Mouse (Mus musculus): Measurements from ENCODE around the gene Zfp945.
"Not testable (repeated sequence)": the region's sequence is repeated elsewhere in the genome, so short reads cannot be mapped to it uniquely, and the experiment has no call there.

The Zfp945 gene

GRCm38 (mm10) chr17:22866845-22867481 is at the start of gene Zfp945:
Gene Zfp945, minus strand, starts transcription at chr17:22867134.
- DNase-seq (ENCODE audit: low spot score in 2 of 2), result peak; percentile 8 to 21

- no peak for DNase-seq (ENCODE audit: low spot score in 2 of 2)
Measured at GRCm38 (mm10) chr17:22888302-22888701, 21.4 kb upstream of the Zfp945 start.

GRCm38 (mm10) chr17:22884059-22884698 is 17.2 kb upstream of the Zfp945 start:
- DNase-seq (ENCODE audit: low spot score in 2 of 2), result no peak

GRCm38 (mm10) chr17:22877427-22878307 is 10.7 kb upstream of the Zfp945 start:
- no peak for DNase-seq (ENCODE audit: low spot score in 2 of 2)

GRCm38 (mm10) chr17:22876316-22876715 is 9.4 kb upstream of the Zfp945 start:
- DNase-seq (ENCODE audit: low spot score in 2 of 2), result no peak

GRCm38 (mm10) chr17:22875549-22875948 is 8.6 kb upstream of the Zfp945 start:
- DNase-seq (ENCODE audit: low spot score in 2 of 2), result not testable (repeated sequence)

GRCm38 (mm10) chr17:22866421-22866844 is 501 bp downstream of the Zfp945 start:
- DNase-seq (ENCODE audit: low spot score in 2 of 2), result peak; percentile 3 to 19

GRCm38 (mm10) chr17:22821166-22821565 is 45.8 kb downstream of the Zfp945 start:
- DNase-seq (ENCODE audit: low spot score in 2 of 2), result no peak

GRCm38 (mm10) chr17:22818199-22818595 is 48.7 kb downstream of the Zfp945 start:
- no peak for DNase-seq (ENCODE audit: low spot score in 2 of 2)

GRCm38 (mm10) chr17:22817471-22818198 is 49.3 kb downstream of the Zfp945 start:
- DNase-seq (ENCODE audit: low spot score in 2 of 2), result peak in 1 of 2 experiments; percentile 4

- DNase-seq (ENCODE audit: low spot score in 2 of 2), result no peak
Measured at GRCm38 (mm10) chr17:22799707-22800106, 67.2 kb downstream of the Zfp945 start.

Data from natural killer cell, adult 2 months (primary cell).